Mouse (Mus musculus): Measurements from ENCODE around the gene Defb7. TPM values are rescaled to one million over a fixed set of nuclear protein-coding genes. Genes with fewer than 3 reads are reported as not detected.
A peak's percentile ranks its signal among the peaks of the same experiment; 100 is the strongest.

Defb7 gene
- not detected in 2 replicates for polyA plus RNA-seq (2015; fragmentation: Nextera tagmentation; extraction: Ambion mirVana)

DNA sequence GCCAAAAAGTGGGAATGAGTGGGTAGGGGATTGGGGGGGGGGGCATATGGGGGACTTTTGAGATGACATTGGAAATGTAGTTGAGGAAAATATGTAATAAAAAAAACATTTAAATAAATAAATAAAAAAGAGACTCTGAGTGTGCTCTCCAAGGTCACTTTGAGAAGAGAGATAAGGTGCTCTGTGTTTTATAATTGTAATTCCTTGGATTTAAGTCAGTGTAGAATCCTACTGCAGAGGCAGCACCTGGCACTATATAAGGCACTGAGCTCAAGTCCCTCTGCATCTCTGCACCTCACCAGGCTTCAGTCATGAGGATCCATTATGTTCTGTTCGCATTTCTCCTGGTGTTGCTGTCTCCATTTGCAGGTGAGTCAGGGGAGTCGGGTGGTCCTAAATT lies at the start of gene Defb7:
Defb7 (plus strand) TSS at position 301 of the 400 bp plus-strand sequence.
- 85% methylated on average over 2 of the region's 2 CpGs for WGBS
- no peak for ATAC-seq (ENCODE audit: insufficient number of reproducible peaks, low FRiP score, low TSS enrichment, low read depth)

DNA sequence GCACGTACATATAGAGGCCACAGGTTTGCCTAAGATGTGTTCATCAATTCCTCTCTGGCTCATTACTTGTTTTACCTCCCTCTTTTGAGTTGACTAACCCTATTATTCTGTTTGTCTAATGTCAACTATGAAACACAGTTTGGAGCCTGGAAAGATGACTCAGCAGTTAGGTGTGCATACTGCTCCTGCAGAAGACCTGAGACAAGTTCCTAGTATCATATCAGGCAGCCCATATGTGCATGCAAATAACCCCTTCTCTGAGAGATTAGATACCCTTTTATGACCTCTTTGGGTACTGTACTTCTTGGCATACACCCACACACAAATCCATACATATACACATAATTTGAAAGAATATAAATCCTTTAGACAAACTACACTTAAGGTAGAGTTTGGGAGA lies 48.5 kb upstream of the Defb7 start:
- Histone ChIP-seq H3K36me3 (no peaks in the 10 kb centered on the region), H3K4me2 (no peak overlapping the region), H3K9me3 (no peaks in the 10 kb centered on the region), H3K4me1 (no peaks in the 10 kb centered on the region), H3K4me3 (no peak overlapping the region), H3K27ac (no peak overlapping the region), H3K27me3 (no peaks in the 10 kb centered on the region), H3K9ac (no peak overlapping the region)
- 64% methylated on average over 1 of the region's 1 CpGs for WGBS
- no peak for ATAC-seq (ENCODE audit: insufficient number of reproducible peaks, low FRiP score, low TSS enrichment, low read depth)

More for the DNA sequence above, at the start of gene Defb7:
- Histone ChIP-seq H3K27ac (no peak within 1 kb of the TSS), H3K4me1 (no peaks in the 10 kb centered on the region), H3K36me3 (no peaks in the 10 kb centered on the region), H3K9me3 (no peaks in the 10 kb centered on the region), H3K4me3 (no peak within 1 kb of the TSS), H3K27me3 (no peaks in the 10 kb centered on the region), H3K4me2 (no peak within 1 kb of the TSS), H3K9ac (no peak within 1 kb of the TSS)

DNA sequence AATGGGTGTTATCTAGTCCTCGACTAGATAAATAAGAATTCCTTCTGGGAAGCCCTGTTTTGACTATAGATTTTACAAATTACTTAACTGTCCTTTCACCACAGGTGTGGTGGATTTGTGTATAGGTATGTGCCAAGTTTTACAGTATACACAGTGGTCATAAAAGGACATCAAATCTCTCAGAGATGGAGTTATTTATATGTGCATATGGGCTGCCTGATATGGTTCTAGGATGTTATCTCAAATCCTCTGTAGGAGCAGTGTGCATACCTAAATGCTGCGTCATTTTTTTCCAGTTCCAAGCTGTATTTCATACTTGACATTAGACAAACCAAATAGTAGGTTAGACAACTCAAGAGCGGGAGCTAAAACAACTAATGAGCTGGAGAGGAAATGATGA lies 33.5 kb upstream of the Defb7 start:
- Histone ChIP-seq H3K36me3 (no peaks in the 10 kb centered on the region), H3K4me2 (no peak overlapping the region), H3K27ac (no peak overlapping the region), H3K4me1 (no peaks in the 10 kb centered on the region), H3K4me3 (no peak overlapping the region), H3K9ac (no peak overlapping the region), H3K9me3 (no peaks in the 10 kb centered on the region), H3K27me3 (no peaks in the 10 kb centered on the region)
- ATAC-seq (ENCODE audit: insufficient number of reproducible peaks, low FRiP score, low TSS enrichment, low read depth), result no peak
- 69% methylated on average over 3 of the region's 3 CpGs for WGBS

DNA sequence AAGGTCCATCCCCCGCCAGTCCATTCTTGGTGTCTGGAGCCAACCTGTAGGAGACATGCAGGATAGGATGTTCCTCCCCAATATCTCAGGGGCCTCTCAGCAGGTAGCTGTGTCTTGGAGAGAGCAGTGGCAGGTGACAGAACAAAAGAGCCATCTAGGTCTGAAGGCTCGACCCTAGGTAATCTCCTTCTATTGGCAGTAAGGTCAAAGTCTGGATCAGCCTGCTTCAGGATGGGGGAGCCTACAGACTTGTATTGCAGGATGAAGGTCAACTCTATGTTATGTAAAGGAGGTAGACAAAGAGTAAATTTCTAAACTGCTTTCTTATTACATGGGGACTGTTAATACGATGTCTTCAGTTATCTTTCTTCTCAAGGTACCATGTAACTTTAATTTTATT lies 25.9 kb upstream of the Defb7 start:
- Histone ChIP-seq H3K36me3 (no peaks in the 10 kb centered on the region), H3K4me3 (no peak overlapping the region), H3K9ac (no peak overlapping the region), H3K27ac (no peak overlapping the region), H3K4me2 (no peak overlapping the region), H3K4me1 (no peaks in the 10 kb centered on the region), H3K9me3 (0 out of 2 replicates have a peak, but pooled peaks cover 5% of the 10 kb centered on the region), H3K27me3 (no peaks in the 10 kb centered on the region)
- no peak for ATAC-seq (ENCODE audit: insufficient number of reproducible peaks, low FRiP score, low TSS enrichment, low read depth)
- WGBS, result 83% methylated on average over 3 of the region's 3 CpGs

DNA sequence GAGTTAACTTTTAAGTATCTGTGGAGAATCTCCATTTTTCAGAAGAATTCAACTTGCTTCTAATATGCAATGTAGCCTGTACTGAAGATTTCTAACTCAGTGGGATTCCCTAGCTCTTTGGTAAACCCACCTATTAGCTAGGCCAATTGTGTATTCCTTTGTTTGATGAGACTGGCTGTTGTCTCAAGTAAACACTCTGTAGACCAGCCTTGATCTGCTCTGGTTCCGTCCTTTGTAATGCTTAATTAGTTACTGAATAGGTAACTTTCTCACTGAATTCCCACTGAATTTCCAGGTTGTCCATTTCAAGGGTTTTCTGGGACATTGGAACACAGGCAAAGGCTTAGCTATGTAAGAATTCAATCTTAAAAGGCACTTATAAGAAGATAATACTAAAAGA lies 5.6 kb downstream of the Defb7 start:
- no peak overlapping the region for H3K27ac ChIP-seq
- no peaks in the 10 kb centered on the region for H3K27me3 ChIP-seq
- ATAC-seq (ENCODE audit: insufficient number of reproducible peaks, low FRiP score, low TSS enrichment, low read depth), result no peak
- H3K4me2 ChIP-seq, result no peak overlapping the region
- H3K4me1 ChIP-seq, result no peaks in the 10 kb centered on the region
- H3K36me3 ChIP-seq, result no peaks in the 10 kb centered on the region
- 80% methylated on average over 1 of the region's 1 CpGs for WGBS
- peaks cover 4% of the 10 kb centered on the region; the same call in 1 of the 2 replicates for H3K9me3 ChIP-seq
- H3K4me3 ChIP-seq, result no peak overlapping the region
- H3K9ac ChIP-seq, result no peak overlapping the region

DNA sequence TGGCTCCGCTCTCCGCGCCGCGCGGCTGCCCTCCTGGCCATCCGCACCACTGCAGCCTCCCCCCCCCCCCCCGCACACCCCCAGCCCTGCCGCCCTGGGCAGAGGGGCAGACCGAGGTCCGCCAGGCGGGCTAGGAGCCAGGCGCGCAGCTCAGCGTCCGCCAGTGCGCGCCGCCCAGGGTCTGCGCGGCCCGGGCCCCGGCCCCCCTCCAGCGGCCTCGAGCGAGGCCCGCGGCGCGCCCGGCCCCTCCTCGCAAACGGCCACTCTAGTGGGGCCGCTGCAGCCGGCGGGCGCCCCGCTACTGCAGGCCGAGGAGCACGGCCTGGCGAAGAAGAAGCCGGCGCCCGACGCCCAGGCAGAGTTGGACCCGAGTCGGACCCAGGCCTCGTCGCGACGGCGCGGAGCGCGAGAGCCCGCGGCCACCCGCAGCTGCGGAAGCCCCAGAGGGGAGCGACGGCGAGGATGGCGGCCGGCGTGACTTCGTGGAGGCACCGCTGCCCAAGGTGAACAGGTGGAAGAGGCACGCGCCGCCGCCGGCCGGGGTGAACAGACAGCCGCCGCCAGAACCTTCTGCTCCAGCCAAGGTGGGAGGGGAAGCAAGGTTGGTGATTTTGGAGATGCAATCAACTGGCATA lies 40.4 kb downstream of the Defb7 start:
- H3K27me3 ChIP-seq, result peaks cover 24% of the 10 kb centered on the region
- H3K4me3 ChIP-seq, result peak overlapping the region; percentile 34
- WGBS, result 8% methylated on average over 55 of the region's 75 CpGs
- ATAC-seq (ENCODE audit: insufficient number of reproducible peaks, low FRiP score, low TSS enrichment, low read depth), result no peak
- H3K36me3 ChIP-seq, result no peaks in the 10 kb centered on the region
- H3K27ac ChIP-seq, result no peak overlapping the region
- H3K9me3 ChIP-seq, result no peaks in the 10 kb centered on the region
- H3K4me1 ChIP-seq, result no peaks in the 10 kb centered on the region; the same call in 1 of the 2 replicates
- H3K4me2 ChIP-seq, result peak overlapping the region; percentile 56
- H3K9ac ChIP-seq, result no peak overlapping the region

DNA sequence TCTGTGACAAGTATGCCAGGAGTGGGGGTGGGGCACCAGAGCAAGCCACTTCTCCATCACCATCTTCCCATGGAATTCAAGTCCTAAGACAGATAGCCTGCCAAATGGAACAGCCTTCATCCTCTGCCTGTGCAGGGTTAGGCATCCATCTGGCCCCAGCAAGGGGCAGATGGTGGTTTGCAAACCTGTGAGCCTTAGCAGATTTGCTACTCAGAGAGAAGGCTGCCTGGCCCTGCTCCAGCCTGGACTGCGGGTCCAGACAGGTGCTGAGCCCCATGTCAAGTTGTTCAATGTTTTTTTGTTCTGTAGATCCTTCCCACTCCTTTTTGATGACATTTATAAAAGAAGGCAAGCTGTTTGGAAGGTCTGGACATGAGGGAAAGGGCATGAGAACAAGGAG lies 45.5 kb downstream of the Defb7 start:
- peaks cover 9% of the 10 kb centered on the region for H3K27me3 ChIP-seq
- H3K27ac ChIP-seq, result no peak overlapping the region
- H3K36me3 ChIP-seq, result no peaks in the 10 kb centered on the region
- H3K4me2 ChIP-seq, result no peak overlapping the region
- H3K9ac ChIP-seq, result no peak overlapping the region
- ATAC-seq (ENCODE audit: insufficient number of reproducible peaks, low FRiP score, low TSS enrichment, low read depth), result no peak
- 74% methylated on average over 1 of the region's 1 CpGs for WGBS
- H3K4me1 ChIP-seq, result no peaks in the 10 kb centered on the region
- H3K9me3 ChIP-seq, result no peaks in the 10 kb centered on the region
- H3K4me3 ChIP-seq, result no peak overlapping the region

Small RNA genes lying within 50 kb of the gene (microRNA-seq; reads per million reads assigned to microRNA genes)
- gene Gm27288, result not detected
- gene Gm27852, result not detected

Other genes with a start within 250 kb of the Defb7 start
- not detected in 2 replicates for gene Defb5, start 247.5 kb upstream of the Defb7 start, polyA plus RNA-seq (2015; fragmentation: Nextera tagmentation; extraction: Ambion mirVana)
- gene Defb3, start 201.7 kb upstream of the Defb7 start, polyA plus RNA-seq (2015; fragmentation: Nextera tagmentation; extraction: Ambion mirVana), result not detected in 2 replicates
- not detected in 2 replicates for gene Defb8, start 47.5 kb upstream of the Defb7 start, polyA plus RNA-seq (2015; fragmentation: Nextera tagmentation; extraction: Ambion mirVana)
- gene 4930467E23Rik, start 234.5 kb downstream of the Defb7 start, polyA plus RNA-seq (2015; fragmentation: Nextera tagmentation; extraction: Ambion mirVana), result not detected in 2 replicates

Measured in limb, embryonic 15.5 days (tissue).